Mouse (Mus musculus) midbrain, embryonic 14.5 days (tissue): ENCODE data around the gene Exoc3l2. TPM values are rescaled to one million over a fixed set of nuclear protein-coding genes. Genes with fewer than 3 reads are reported as not detected.
A peak's percentile ranks its signal among the peaks of the same experiment; 100 is the strongest.

ENCODE experiments used
- ATAC-seq: fragments of 200-750 bp; cut with Nextera tagmentation; 2 replicates; pipeline ENCODE4 v1.8.0; 2017; ENCODE audit warnings: moderate number of reproducible peaks, moderate library complexity; ENCODE audit not compliant: low FRiP score, low TSS enrichment
- DNase-seq: peaks from one replicate; pipeline ENCODE4 v3.0.0-alpha.2; 2015
- H3K27ac ChIP-seq: fragments of 300-500 bp; sonication (generic); replicated peaks from 2 replicates; pipeline ENCODE4 v1.5.1; 2014; ENCODE audit warnings: mild to moderate bottlenecking, low read depth, low read length, moderate library complexity
- H3K27me3 ChIP-seq: fragments of 300-500 bp; sonication (generic); 2 replicates; pipeline ENCODE4 v1.6.1; 2014; ENCODE audit warnings: low read length, control low read depth, mixed read lengths; ENCODE audit not compliant: control insufficient read depth, insufficient read depth
- H3K36me3 ChIP-seq: fragments of 300-500 bp; sonication (generic); 2 replicates; pipeline ENCODE4 v1.6.1; 2014; ENCODE audit warnings: low read length, control low read depth; ENCODE audit not compliant: control insufficient read depth, insufficient read depth
- H3K4me1 ChIP-seq: fragments of 300-500 bp; sonication (generic); 2 replicates; pipeline ENCODE4 v1.6.1; 2014; ENCODE audit warnings: mild to moderate bottlenecking, antibody characterized with exemption, low read length, control low read depth; ENCODE audit not compliant: control insufficient read depth, insufficient read depth
- H3K4me2 ChIP-seq: fragments of 300-500 bp; sonication (generic); 2 replicates; pipeline ENCODE4 v1.6.1; 2014; ENCODE audit warnings: mild to moderate bottlenecking, low read length, moderate library complexity
- H3K4me3 ChIP-seq: fragments of 300-500 bp; sonication (generic); replicated peaks from 2 replicates; pipeline ENCODE4 v1.5.1; 2014; ENCODE audit warnings: low read depth, low read length
- H3K9ac ChIP-seq: fragments of 300-500 bp; sonication (generic); replicated peaks from 2 replicates; pipeline ENCODE4 v1.6.1; 2014; ENCODE audit warnings: mild to moderate bottlenecking, low read length, moderate library complexity
- H3K9me3 ChIP-seq: fragments of 300-500 bp; sonication (generic); 2 replicates; pipeline ENCODE4 v1.6.1; 2016; ENCODE audit warnings: low read length, control low read depth, mixed read lengths; ENCODE audit not compliant: control insufficient read depth
- WGBS: fragments of 180-500 bp; shearing (Covaris S2); extraction: QIAGEN DNeasy Blood & Tissue Kit; methylation state at CpG from one replicate; pipeline ENCODE4 v1.1.7; 2014; 5-methylcytosine and 5-hydroxymethylcytosine counted together
- polyA plus RNA-seq: library from polyadenylated mRNA; unstranded; fragments of >200 nt; fragmentation: Nextera tagmentation; extraction: Ambion mirVana; gene quantifications from 2 replicates; pipeline ENCODE4 v1.2.1, GENCODE M21; 2014

Exoc3l2 gene
- polyA plus RNA-seq, 1 experiment from 2014 or later = 0.29 TPM

DNA sequence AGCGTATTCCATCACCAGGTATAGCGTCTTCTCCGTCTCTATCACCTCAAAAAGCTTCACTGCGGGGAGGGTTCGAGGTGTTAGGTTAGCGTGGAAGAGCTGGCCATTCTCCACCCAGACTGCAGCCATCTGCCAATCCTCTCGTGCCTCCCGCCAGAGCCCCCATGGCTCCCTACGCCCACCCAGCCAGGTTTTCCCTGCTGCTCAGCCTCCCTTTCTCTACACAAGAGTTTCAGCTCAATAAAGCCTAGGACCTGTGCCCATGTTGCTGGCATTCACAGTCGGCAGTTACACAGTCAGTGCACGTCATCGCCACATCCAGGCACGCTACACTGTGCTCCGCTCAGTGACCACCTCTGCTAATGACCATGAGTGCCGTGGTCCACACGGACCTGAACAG lies 15.4 kb upstream of the Exoc3l2 start:
- Histone ChIP-seq H3K27me3 (no peaks in the 10 kb centered on the region), H3K4me3 (no peak overlapping the region), H3K4me1 (no peaks in the 10 kb centered on the region), H3K4me2 (no peak overlapping the region), H3K9me3 (no peaks in the 10 kb centered on the region), H3K9ac (no peak overlapping the region), H3K36me3 (peaks cover 76% of the 10 kb centered on the region), H3K27ac (no peak overlapping the region)
- WGBS = 94% methylated on average over 16 of the region's 16 CpGs
- no peak for DNase-seq
- ATAC-seq = no peak

DNA sequence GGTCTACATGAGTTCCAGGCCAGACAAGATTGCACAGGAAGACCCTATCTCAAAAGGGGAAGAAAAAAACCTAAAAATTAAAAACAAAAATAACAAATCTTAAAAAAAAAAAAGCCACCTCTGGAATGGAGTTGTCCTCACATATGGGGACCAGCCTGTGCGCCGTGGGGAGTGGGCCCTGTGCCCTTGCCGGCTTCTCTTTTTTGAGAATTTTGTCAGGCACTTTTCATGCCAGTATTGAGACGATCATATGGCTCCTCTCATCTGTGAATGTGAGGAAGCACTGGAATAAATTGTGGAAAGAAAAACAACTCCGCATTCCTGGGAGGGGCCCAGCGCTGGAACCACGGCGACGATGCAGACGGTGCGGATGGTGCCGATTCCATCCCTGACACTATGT lies 14.0 kb upstream of the Exoc3l2 start:
- H3K4me2 ChIP-seq = no peak overlapping the region
- WGBS = 87% methylated on average over 12 of the region's 12 CpGs
- no peaks in the 10 kb centered on the region for H3K9me3 ChIP-seq
- H3K27ac ChIP-seq = no peak overlapping the region
- no peak overlapping the region for H3K9ac ChIP-seq
- ATAC-seq (no peak), DNase-seq (no peak)
- no peaks in the 10 kb centered on the region for H3K27me3 ChIP-seq
- H3K4me1 ChIP-seq = no peaks in the 10 kb centered on the region
- H3K4me3 ChIP-seq = no peak overlapping the region
- H3K36me3 ChIP-seq = peaks cover 66% of the 10 kb centered on the region

DNA sequence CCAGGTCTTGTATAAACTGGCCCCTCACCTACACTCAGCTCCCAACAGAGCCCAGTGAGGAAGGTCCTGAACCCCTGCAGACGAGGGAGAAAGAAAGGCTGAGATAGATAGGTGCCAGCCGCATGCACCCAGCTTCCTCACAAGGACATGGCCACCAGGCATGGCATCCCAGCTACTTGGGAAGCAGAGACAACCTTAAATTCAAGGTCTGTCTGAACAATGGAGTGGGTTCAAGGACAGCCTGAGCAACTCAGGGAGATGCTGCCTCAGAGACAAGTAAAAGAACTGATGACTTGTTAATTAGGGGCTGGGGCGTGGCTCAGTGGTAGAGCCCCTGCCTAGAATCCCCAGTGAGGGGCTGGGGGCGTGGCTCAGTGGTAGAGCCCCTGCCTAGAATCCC lies 7.9 kb upstream of the Exoc3l2 start:
- 93% methylated on average over 4 of the region's 4 CpGs for WGBS

DNA sequence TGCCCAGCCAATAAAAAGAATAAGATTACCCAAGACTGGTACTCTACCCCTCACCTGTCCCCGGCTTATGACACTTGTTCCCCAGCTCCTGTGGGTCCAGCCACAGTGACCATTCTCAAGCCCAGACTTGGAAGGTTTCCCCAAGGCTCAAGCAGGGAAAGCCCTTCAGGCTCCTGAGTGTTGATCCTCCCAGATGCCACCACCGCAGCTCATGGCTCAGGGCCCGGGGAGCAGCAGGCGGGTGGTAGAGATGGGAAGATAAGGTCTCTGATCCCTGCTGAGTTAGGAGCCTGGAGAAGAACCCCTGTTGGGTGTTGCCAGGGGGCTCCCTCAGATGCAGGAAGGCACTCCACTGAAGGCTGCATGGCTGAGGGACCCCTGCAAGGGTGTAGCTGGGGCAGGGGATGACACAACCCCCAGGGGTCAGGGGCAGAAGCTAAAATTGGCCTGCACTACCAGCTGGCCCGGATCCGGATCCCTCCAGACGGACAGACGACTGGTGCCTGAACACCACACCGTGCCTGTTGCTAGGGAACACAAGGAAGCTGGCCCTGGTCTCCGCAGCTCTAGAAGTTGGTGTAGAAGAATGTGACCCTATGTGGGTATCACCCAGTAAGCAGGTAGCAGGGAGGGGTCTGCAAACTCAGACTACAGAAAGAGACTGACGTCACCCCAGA lies 7.2 kb upstream of the Exoc3l2 start:
- peaks cover 22% of the 10 kb centered on the region for H3K36me3 ChIP-seq
- DNase-seq (no peak), ATAC-seq (no peak)
- H3K4me2 ChIP-seq = no peak overlapping the region
- no peak overlapping the region for H3K9ac ChIP-seq
- H3K4me3 ChIP-seq = no peak overlapping the region
- H3K4me1 ChIP-seq = peaks cover 11% of the 10 kb centered on the region
- no peaks in the 10 kb centered on the region for H3K9me3 ChIP-seq
- WGBS = 66% methylated on average over 11 of the region's 11 CpGs
- no peaks in the 10 kb centered on the region for H3K27me3 ChIP-seq
- H3K27ac ChIP-seq = no peak overlapping the region

More for the DNA sequence above, 7.9 kb upstream of the Exoc3l2 start:
- no peak overlapping the region for H3K4me3 ChIP-seq
- no peaks in the 10 kb centered on the region for H3K27me3 ChIP-seq
- no peak for DNase-seq
- H3K36me3 ChIP-seq = peaks cover 29% of the 10 kb centered on the region
- no peaks in the 10 kb centered on the region for H3K9me3 ChIP-seq
- H3K4me2 ChIP-seq = no peak overlapping the region
- peaks cover 11% of the 10 kb centered on the region for H3K4me1 ChIP-seq
- no peak for ATAC-seq
- no peak overlapping the region for H3K27ac ChIP-seq
- H3K9ac ChIP-seq = no peak overlapping the region

DNA sequence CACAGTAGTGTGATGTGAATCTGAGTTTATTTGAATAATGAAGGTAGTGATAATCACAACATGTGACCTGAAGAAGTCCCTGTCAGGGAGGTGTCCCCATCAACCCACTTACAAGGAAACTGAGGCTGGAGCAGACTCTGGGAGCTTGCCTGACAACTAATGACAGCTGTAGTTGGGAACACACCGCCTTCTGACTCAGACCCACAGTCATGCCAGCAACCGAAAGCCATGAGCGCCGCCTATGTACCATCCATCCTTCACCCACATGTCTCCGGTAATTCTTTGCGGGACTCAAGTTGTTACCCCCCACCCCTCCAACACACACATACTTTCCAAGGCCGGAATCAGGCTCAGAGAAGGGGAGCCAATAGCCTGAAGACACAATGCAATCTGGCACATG lies 6.5 kb upstream of the Exoc3l2 start:
- no peak for DNase-seq
- Histone ChIP-seq H3K9ac (no peak overlapping the region), H3K36me3 (peaks cover 15% of the 10 kb centered on the region), H3K4me2 (peak overlapping the region; percentile 95), H3K4me3 (peak overlapping the region; percentile 90; the same call in 1 of the 2 replicates), H3K4me1 (peaks cover 11% of the 10 kb centered on the region), H3K9me3 (no peaks in the 10 kb centered on the region), H3K27me3 (no peaks in the 10 kb centered on the region), H3K27ac (no peak overlapping the region)
- 96% methylated on average over 7 of the region's 7 CpGs for WGBS
- ATAC-seq = no peak

DNA sequence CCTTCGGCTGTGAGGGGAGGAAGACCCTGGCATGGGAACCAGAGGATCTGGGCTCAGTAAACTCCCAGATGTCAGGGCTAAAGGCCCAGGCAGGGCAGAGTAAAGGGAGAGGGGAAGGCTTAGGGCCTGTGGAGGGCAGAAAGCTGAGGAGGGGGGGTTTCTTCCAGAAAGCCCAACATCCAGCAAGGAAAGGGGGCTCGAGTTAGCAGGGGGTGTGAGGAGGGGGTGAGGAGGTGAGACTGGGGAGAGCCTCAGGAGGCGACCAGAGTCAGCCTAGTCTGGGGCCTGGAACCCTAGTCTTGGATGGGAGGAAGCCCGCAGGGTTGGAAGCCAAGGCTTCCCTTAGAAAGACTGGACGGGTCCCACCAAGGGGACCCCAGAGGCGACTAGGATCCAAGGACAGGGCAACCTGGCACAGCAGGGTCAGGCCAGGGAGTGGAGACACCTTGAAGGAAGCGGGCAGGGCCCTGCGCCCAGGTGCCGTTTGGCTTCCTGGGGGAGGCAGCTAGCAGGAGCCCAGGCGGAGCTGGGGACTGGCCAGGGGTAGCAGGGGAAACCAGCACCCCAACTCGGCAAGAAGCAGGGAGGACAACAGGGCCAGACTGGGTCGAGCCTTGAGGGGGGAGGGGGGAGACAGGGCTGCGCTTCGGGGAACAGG lies 5.6 kb upstream of the Exoc3l2 start:
- WGBS = 9% methylated on average over 14 of the region's 14 CpGs
- Histone ChIP-seq H3K27ac (peak overlapping the region; percentile 79), H3K9ac (peak overlapping the region; percentile 90), H3K4me3 (peak overlapping the region; percentile 90), H3K9me3 (no peaks in the 10 kb centered on the region), H3K36me3 (peaks cover 12% of the 10 kb centered on the region; the same call in 1 of the 2 replicates), H3K4me2 (peak overlapping the region; percentile 95), H3K4me1 (peaks cover 11% of the 10 kb centered on the region), H3K27me3 (no peaks in the 10 kb centered on the region)
- DNase-seq (no peak), ATAC-seq (peak; percentile 29; the same call in 1 of the 2 replicates)

DNA sequence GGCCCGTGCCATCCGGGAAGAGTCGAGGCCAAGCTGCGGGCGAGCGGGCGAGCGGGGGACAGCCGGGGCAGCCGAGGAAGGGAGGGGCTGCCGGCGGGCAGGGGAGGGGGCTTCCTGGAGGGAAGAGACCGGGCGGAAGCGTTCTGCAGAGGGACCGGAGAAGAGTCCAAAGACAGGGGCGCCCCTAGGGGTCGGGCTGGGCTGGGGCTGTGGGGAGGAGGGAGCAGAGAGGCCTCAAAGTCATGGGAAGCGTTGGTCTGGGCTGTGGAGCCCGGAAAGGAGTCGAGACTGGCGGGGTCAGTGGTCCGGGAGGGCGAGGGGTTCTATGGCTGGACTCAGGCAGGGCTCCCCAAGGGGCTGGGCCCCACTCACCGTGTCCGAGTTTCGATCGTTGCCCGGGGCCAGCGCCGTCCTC lies 5.1 kb upstream of the Exoc3l2 start:
- ATAC-seq (peak; percentile 71), DNase-seq (peak; percentile 78)
- H3K4me1 ChIP-seq = peaks cover 11% of the 10 kb centered on the region
- peak overlapping the region; percentile 79 for H3K27ac ChIP-seq
- no peaks in the 10 kb centered on the region for H3K9me3 ChIP-seq
- H3K4me3 ChIP-seq = peak overlapping the region; percentile 90
- no peaks in the 10 kb centered on the region for H3K27me3 ChIP-seq
- WGBS = 0% methylated on average over 31 of the region's 31 CpGs
- peaks cover 12% of the 10 kb centered on the region; the same call in 1 of the 2 replicates for H3K36me3 ChIP-seq
- H3K9ac ChIP-seq = peak overlapping the region; percentile 90
- peak overlapping the region; percentile 95 for H3K4me2 ChIP-seq

DNA sequence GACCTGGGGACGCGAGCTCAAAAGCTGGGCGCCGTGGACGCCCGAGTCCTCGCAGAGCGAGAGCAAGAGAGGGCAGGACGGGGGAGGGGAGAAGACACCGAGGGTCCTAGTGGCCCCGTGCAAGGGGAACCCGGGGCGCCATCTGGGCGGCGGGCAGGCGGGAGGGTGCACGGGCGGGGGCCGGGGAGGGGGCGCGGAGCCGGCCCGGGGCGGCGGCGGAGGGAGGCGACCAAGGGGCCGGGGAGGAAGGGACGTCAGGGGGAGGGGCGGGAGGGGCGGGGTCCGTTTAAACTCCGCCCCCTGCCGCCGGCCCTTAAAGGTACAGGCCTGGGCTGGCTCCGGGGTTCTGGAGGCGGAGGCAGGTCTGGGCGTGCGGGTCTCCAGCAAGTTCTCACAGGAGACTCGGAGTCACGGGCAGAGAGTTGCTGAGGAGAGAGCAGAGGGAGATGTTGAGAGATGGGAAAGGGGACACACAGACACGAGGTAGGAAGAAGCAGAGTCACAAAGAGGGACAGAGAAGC lies 4.5 kb upstream of the Exoc3l2 start, which contains the start of gene Mark4:
Mark4 (minus strand) TSS at position 231 of the 521 bp plus-strand sequence.
- H3K4me1 ChIP-seq = peaks cover 11% of the 10 kb centered on the region
- peak within 1 kb of the TSS; percentile 95 for H3K4me2 ChIP-seq
- peaks cover 12% of the 10 kb centered on the region; the same call in 1 of the 2 replicates for H3K36me3 ChIP-seq
- WGBS = 3% methylated on average over 33 of the region's 42 CpGs
- peak within 1 kb of the TSS; percentile 79 for H3K27ac ChIP-seq
- no peaks in the 10 kb centered on the region for H3K27me3 ChIP-seq
- no peaks in the 10 kb centered on the region for H3K9me3 ChIP-seq
- peak within 1 kb of the TSS; percentile 90 for H3K9ac ChIP-seq
- peak; percentile 94 for DNase-seq
- ATAC-seq = peak; percentile 86
- peak within 1 kb of the TSS; percentile 90 for H3K4me3 ChIP-seq
